Mouse (Mus musculus) liver, postnatal 0 days (tissue): ENCODE data around the gene Tmem106b.

Experiments
- CTCF ChIP-seq: sonication (generic); IDR thresholded peaks from 2 replicates; pipeline ENCODE4 v1.5.1; 2016; ENCODE audit warnings: antibody characterized with exemption, low read depth
- EP300 ChIP-seq: IDR thresholded peaks from 2 replicates; pipeline ENCODE4 v1.6.1; 2016; ENCODE audit warnings: antibody characterized with exemption, low read depth, mild to moderate bottlenecking

- TF ChIP-seq CTCF (no peak), EP300 (no peak)
Measured at GRCm38 (mm10) chr6:13100137-13100536, 30.6 kb downstream of the Tmem106b start.
